Mouse (Mus musculus) right cerebral cortex, postnatal 10 days (tissue): ENCODE measurements around the gene Vmn2r7.
A peak's percentile ranks its signal among the peaks of the same experiment; 100 is the strongest.
"Not testable (repeated sequence)": the region's sequence is repeated elsewhere in the genome, so short reads cannot be mapped to it uniquely, and the experiment has no call there.

Experiments used
- DNase-seq, 2 experiments: peaks; one replicate each; pipeline ENCODE4 v3.0.0; 2021; ENCODE audit warnings: low spot score in 2 of 2

The Vmn2r7 gene

DNA sequence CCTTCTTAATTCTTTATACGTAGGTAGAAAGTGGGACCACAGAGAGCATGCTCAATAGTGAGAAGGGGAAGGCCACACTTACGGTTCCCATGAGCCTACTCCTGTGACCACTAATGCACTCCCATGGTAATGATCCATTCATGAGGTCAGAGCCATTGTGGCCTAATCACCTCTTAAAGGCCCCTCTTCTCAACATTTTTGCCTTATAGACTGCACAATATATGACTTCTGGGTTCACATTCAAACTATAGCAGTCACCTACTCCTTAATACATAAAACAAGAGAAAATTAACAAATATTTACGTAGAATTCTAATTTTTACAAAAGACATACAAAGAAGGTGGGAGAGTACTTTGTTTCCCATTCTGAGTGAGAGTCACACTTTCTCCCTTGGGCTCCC, at the start of gene Vmn2r7:
Gene Vmn2r7, minus strand, starts transcription at position 101 of the 400 bp plus-strand sequence.
- DNase-seq = not testable (repeated sequence)

DNA sequence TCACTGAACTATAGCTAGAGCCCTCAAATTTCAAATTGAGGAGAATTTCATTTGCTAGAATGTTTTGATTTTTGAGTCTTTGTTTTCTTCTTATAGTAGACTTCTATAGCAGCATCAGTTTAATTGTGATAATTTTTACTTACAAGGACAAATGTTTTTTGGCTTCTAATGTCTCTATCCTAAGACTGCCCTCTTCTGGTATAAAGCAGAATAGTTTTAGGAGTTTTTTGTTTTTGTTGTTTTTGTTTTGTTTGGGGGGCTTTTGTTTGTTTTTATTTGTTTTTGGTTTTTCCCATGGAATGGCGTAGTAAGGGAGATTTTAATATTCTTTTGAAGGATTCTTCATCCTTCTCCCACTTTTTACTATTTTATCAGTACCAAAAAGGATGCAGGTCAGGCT, 45.2 kb upstream of the Vmn2r7 start:
- DNase-seq = no peak

DNA sequence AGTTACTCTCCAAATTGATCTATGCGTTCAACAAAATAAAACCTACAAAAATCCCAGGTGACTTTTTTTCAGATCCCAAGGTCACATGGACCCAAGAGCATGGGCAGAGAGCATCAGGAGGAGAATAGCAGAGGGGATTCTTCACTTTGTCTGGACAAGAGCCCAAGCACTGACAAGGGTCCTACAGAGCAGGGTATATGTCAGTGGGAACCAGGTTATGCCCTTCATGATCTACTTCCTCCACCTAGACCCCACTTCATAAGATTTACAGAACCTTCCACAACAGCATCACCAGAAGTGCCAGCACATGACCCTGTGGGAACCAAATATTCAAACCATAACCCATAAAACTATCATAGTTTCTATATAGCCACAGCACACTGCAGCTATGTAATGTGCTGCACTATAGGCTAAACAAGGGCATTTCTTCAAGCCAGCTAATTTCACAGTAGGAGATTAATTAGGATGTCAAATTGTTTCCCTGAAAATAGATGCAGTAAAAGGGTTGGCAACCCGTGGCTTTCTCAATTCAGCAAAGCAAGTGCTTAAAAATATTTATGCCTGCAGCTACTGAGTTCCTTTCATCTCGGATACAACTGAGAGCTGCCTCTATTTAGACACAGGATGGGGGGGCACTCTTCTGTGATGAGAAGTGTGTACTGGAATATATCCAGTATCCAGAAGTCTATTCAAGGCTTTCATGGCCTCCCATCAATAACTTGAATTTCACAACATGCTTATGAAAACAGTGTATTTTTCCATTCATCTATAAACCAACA, 33.8 kb upstream of the Vmn2r7 start:
- DNase-seq = no peak

DNA sequence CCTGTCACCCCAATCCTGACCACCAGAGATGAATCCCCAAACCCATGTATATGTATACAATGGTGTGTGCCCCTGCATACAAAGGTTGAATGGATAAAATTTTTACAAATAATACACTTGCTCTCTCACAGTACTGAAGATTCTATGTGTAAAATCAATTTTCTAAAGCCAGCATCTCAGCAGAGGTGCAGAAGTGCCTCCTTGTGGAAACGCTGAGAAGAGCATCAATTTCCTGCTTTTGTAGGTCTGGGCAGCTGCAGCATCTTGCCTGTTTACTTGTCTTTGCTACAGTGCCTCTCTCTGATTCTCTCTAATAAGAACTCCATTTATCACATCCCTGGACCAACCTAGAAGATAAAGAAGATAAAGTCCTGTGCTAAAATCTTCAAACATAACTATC, 32.1 kb upstream of the Vmn2r7 start:
- peak; percentile 23 to 26 for DNase-seq

DNA sequence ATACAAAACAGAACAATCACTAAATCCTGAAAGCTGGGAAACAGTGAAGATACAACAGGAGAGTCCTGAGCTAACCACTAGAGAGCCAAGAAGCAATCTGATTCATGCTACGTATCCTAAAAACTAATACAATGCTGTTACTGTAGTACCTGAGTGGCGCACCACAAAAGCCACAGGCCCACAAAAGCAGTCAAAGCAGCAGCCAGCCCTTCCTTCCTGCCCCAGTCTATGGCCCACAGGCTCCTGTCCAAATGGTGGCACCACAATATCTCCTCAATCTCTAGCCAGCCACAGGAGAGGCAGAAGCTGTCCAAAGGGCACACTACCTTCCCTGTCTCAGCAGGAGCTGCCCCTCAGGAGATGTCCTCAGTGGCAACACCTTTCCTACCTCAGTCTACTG, 1.7 kb downstream of the Vmn2r7 start:
- DNase-seq = no peak

DNA sequence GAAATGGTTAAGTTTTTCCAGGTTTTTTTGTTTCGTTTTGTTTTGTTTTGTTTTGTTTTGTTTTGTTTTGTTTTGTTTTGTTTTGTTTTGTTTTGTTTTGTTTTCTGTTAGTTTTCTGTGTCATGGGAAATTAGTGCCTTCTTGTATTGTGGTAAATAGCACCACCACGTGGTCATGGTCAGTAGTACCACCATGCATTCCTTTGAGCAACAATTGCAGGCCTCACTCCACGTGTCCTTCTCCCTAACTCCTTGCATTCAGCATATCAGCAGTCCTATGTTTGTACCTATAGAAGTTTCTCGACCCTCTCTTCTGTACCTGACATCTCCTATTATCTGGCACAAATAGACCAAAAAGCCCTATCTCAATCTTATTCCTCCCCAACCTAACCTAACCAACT, 2.3 kb downstream of the Vmn2r7 start:
- DNase-seq = peak; percentile 57 to 64

DNA sequence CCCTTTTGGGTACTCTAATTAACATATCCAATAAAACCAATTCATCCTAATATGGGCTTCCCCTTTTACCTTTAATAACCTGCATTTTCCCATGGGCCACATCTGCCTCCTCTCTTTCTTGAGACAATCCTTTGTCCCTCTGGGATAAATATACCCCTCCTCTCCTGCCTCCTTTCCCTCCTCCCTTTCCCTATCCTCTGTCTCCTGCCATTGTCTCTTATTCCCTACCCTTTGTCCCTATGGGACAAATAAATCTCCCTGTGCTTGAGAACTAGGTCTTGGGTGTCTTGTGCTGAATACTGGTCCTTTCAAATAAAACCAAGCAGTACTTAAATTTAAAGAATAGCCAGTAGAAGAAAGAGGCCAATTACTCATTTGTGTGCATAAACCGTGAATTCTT, 13.4 kb downstream of the Vmn2r7 start:
- DNase-seq = no peak

DNA sequence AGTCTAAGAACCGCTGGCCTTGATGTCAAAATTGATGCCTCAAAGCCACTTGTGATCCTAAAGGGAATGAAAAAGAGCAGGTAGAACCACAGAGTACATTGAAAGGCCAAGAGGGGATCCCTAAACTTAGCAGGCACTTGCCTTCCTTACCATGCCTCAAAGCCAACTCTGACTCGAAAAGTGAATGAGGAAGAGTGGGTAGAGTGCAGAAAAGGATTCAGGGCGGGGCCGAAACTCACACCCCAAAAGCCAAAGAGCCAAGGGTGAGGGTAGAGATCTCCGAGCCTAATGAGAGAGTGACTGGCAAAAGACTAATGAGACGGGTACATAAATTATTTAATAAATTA, 53.3 kb downstream of the Vmn2r7 start:
- DNase-seq = no peak

DNA sequence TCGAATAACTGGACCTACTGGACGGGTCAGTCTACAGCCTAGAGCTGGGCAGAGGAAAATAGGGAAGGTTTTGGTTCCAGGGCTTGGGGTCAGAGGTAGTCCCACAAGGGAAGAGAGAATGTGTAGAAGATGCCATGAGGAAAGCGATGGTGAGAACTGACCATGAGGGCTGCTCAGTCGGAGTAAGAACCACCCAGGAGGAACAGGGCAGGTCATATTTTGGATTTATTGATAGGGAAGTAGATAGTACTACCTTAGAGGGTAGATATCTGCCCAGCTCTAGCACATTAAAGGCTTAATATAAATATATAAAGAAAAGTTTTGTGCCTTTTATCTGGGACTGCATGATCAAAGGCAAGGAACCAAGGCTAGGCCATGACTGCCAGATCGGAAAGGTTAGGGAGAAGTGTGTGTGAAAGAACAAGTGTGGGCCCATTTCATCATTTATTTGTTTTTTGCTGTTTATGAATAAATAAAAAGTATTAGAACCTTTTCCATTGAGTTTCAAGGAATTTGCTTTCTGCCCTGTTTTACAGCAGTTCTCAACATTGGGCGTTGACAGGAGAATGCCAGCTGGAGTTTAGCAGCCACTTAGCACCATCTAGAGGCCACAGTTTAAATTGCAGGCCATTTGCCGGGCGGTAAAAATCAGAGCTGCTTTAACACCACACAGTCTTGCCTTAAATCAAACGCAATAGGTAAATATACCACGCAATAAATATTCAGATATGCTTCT, 53.9 kb downstream of the Vmn2r7 start:
- peak; percentile 70 to 81 for DNase-seq

DNA sequence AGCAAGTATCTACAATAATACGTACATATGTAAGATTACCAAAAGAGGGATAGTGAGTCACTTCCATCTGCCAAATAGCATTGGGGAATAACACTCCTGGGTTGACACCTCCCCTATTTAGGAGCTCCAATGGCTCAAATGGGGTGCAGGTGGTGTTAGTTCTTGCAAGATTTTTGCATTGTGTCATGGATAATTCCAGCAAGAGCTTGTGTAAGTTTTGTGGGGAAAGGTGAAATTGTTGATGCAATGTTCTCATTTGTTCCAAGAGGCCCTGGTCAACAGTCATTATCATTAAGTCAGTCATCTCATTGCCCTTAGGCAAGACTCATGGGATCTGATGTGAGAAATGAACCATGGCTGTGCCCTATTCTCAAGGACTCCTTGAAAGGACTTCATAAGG, 61.7 kb downstream of the Vmn2r7 start:
- no peak for DNase-seq

DNA sequence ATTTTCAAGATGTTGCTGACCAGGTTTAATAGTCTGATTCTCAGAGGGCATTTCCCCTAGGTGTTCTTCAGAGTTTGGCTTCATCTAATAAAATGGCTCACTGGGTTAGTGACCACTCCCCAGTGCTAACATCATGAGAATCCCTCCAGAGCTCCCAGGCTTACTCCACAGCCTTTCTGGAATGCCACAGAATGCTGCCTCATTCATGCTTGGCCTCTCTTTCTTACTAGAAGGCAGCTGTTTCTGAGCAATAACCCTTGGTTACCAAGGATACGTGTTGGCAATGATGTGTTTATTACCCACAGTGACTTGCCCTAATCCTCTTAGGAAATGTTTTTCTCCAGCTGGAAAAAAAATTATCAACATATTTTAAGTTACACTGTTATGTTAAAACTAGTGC, 72.4 kb downstream of the Vmn2r7 start:
- no peak for DNase-seq

DNA sequence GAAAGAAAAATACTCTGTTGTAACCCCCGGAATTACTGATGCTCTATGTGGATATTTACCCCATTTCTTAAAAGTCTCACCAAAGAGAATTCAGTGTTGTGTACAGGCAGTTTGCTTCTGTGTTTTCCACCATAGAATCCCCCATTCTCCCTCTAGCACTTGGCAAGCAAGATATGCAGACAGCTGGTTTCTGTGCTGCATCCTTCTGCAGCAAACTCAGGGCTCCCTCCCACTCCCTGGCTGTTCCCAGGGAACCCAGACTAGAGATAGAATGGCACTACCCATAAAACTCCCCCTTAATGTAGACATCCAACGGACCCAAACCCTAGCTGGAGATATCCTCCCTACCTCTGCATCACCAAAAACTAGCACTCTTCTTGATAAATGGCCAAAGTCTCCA, 88.4 kb downstream of the Vmn2r7 start:
- DNase-seq = peak; percentile 28 to 44

DNA sequence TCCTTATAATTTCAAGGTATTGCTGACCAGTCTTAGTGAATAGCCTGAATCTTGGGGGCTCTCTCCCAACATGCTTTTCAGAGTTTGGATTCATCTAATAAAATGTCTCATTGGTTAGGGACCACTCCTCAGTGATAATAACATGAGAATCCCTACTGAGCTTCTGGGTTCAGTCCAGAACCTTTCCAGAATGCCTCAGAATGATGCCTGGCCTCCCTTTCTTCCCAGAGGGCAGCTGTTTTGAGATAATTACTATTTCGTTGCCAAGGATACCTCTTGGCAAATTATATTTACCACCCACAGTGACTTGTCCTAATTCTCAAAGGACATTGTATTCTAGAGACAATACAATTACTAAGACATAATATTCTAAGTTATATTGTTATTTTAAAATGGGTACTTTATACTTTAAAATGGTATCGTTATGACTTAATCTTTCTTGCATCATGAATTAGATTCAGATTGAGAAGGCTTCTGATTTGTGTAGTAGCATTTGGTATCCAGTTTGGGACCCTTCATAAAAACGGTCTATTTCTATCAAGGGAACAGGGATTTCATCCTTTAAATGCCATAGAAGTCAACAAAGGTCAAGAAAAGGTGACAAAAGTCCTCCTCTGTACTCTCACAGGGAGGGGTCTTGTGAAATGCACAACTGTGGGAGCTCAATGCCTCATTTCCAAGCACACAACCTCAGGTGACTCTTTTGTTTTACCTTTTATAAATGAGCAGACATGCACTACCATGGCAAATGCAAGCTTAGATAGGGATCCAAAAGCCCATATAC, 117.2 kb downstream of the Vmn2r7 start:
- DNase-seq = not testable (repeated sequence)

DNA sequence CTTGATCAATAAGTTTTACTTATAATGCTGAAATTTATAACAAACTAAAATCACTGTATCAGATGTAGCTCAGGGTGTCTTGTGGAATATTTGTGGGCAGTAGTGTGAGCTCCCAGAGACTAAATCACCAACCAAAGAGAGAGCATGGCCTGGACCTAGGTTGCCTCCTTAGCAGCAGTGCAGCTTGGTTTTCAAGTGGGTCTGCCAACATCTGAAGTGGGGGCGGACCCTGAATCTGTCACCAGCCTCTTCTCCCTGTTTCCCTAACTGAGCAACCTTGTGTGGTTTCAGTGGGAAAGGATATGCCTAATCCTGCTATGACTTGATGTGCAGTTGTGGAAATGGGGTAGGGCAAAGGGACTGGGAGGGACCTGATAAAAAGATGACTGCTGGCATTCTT, 118.8 kb downstream of the Vmn2r7 start:
- not testable (repeated sequence) for DNase-seq

DNA sequence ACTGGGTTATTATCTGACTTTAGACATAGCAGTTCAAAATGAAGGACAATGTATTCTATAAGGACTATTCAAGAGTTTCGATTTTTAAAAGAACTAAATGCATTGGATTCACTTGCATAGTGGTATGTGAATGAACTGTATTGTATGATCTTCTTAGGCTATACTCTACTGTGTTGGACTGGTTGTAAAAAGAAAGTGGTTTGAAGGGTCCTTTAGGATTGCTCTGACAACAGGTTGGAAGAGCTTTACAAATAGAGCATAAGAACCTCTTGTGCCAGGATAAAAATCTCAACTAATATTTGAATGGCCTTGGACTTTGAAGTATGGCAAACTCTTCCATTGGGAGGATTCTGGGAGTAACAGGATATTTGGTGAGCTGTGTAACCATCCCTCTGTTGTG, 168.5 kb downstream of the Vmn2r7 start:
- not testable (repeated sequence) for DNase-seq
